Mouse (Mus musculus) neural tube, embryonic 12.5 days (tissue): ENCODE measurements around the gene Bsdc1. TPM values are rescaled to one million over a fixed set of nuclear protein-coding genes. Genes with fewer than 3 reads are reported as not detected.

Experiments
- ATAC-seq: fragments of 200-750 bp; cut with Nextera tagmentation; 2 replicates; pipeline ENCODE4 v1.8.0; 2017; ENCODE audit warnings: low read depth, mild to moderate bottlenecking, moderate TSS enrichment, moderate library complexity; ENCODE audit not compliant: low FRiP score
- H3K27ac ChIP-seq: fragments of 300-500 bp; sonication (generic); 2 replicates; pipeline ENCODE4 v1.5.1; 2016
- H3K27me3 ChIP-seq: fragments of 300-500 bp; sonication (generic); replicated peaks from 2 replicates; pipeline ENCODE4 v1.6.1; 2016; ENCODE audit warnings: mild to moderate bottlenecking
- H3K36me3 ChIP-seq: fragments of 300-500 bp; sonication (generic); 2 replicates; pipeline ENCODE4 v1.6.1; 2016; ENCODE audit warnings: mild to moderate bottlenecking
- H3K4me1 ChIP-seq: fragments of 300-500 bp; sonication (generic); 2 replicates; pipeline ENCODE4 v1.6.1; 2016
- H3K4me2 ChIP-seq: fragments of 300-500 bp; sonication (generic); replicated peaks from 2 replicates; pipeline ENCODE4 v1.6.1; 2016; ENCODE audit warnings: mild to moderate bottlenecking
- H3K4me3 ChIP-seq: fragments of 300-500 bp; sonication (generic); 2 replicates; pipeline ENCODE4 v1.5.1; 2016
- H3K9ac ChIP-seq: fragments of 300-500 bp; sonication (generic); 2 replicates; pipeline ENCODE4 v1.6.1; 2016; ENCODE audit warnings: mild to moderate bottlenecking
- H3K9me3 ChIP-seq: fragments of 300-500 bp; sonication (generic); 2 replicates; pipeline ENCODE4 v1.6.1; 2016; ENCODE audit warnings: mild to moderate bottlenecking
- WGBS: fragments of 180-500 bp; shearing (Covaris S2); methylation state at CpG from one replicate; pipeline ENCODE4 v1.1.7; 2016; 5-methylcytosine and 5-hydroxymethylcytosine counted together
- polyA plus RNA-seq: library from polyadenylated mRNA; unstranded; fragments of >200 nt; fragmentation: Nextera tagmentation; extraction: Ambion mirVana; gene quantifications from 2 replicates; pipeline ENCODE4 v1.2.1, GENCODE M21; 2016

The Bsdc1 gene
- polyA plus RNA-seq, 1 experiment from 2014 or later: 33.1 TPM

GRCm38 (mm10) chr4:129508834-129509600 is 47.6 kb downstream of the Bsdc1 start:
- no peak for ATAC-seq
- no peak overlapping the region for H3K27ac ChIP-seq
- no peaks in the 10 kb centered on the region for H3K36me3 ChIP-seq
- WGBS: 54% methylated on average over 15 of the region's 15 CpGs
- H3K27me3 ChIP-seq: 0 out of 2 replicates have a peak, but pooled peaks cover 3% of the 10 kb centered on the region
- peak overlapping the region; percentile 12; the same call in 1 of the 2 replicates for H3K4me2 ChIP-seq
- H3K9me3 ChIP-seq: no peaks in the 10 kb centered on the region
- H3K9ac ChIP-seq: no peak overlapping the region
- peaks cover 43% of the 10 kb centered on the region for H3K4me1 ChIP-seq
- no peak overlapping the region for H3K4me3 ChIP-seq

- WGBS: 74% methylated on average over 3 of the region's 3 CpGs
- Histone ChIP-seq H3K27me3 (0 out of 2 replicates have a peak, but pooled peaks cover 3% of the 10 kb centered on the region), H3K4me2 (0 out of 2 replicates have a peak overlapping the region, but pooled peaks have one; percentile 12), H3K4me1 (peaks cover 43% of the 10 kb centered on the region), H3K9ac (no peak overlapping the region), H3K4me3 (no peak overlapping the region), H3K27ac (no peak overlapping the region), H3K9me3 (no peaks in the 10 kb centered on the region), H3K36me3 (no peaks in the 10 kb centered on the region)
- no peak for ATAC-seq
Measured at GRCm38 (mm10) chr4:129509650-129510049, 48.3 kb downstream of the Bsdc1 start.

GRCm38 (mm10) chr4:129510723-129511412 is 49.5 kb downstream of the Bsdc1 start:
- 36% methylated on average over 6 of the region's 6 CpGs for WGBS
- no peak overlapping the region for H3K9ac ChIP-seq
- peak overlapping the region; percentile 27; the same call in 1 of the 2 replicates for H3K4me2 ChIP-seq
- H3K4me1 ChIP-seq: peaks cover 54% of the 10 kb centered on the region
- H3K27ac ChIP-seq: peak overlapping the region; percentile 38; the same call in 1 of the 2 replicates
- no peak for ATAC-seq
- H3K9me3 ChIP-seq: no peaks in the 10 kb centered on the region
- no peak overlapping the region for H3K4me3 ChIP-seq
- H3K27me3 ChIP-seq: no peaks in the 10 kb centered on the region
- H3K36me3 ChIP-seq: peaks cover 11% of the 10 kb centered on the region; the same call in 1 of the 2 replicates

GRCm38 (mm10) chr4:129511413-129512096 is 50.2 kb downstream of the Bsdc1 start:
- peaks cover 14% of the 10 kb centered on the region for H3K36me3 ChIP-seq
- no peaks in the 10 kb centered on the region for H3K27me3 ChIP-seq
- 0 out of 2 replicates have a peak overlapping the region, but pooled peaks have one; percentile 17 for H3K9ac ChIP-seq
- peak overlapping the region; percentile 69 for H3K27ac ChIP-seq
- 17% methylated on average over 6 of the region's 6 CpGs for WGBS
- peak overlapping the region; percentile 27 for H3K4me2 ChIP-seq
- H3K4me1 ChIP-seq: peaks cover 55% of the 10 kb centered on the region
- no peak for ATAC-seq
- no peak overlapping the region for H3K4me3 ChIP-seq
- H3K9me3 ChIP-seq: no peaks in the 10 kb centered on the region

- peak; percentile 88 for ATAC-seq
- peaks cover 29% of the 10 kb centered on the region for H3K36me3 ChIP-seq
Measured at GRCm38 (mm10) chr4:129513086-129513767, 51.8 kb downstream of the Bsdc1 start, which contains the start of gene Marcksl1. Marcksl1 (plus strand) TSS chr4:129513581.

GRCm38 (mm10) chr4:129513891-129514290 is 52.5 kb downstream of the Bsdc1 start:
- Histone ChIP-seq H3K36me3 (peaks cover 36% of the 10 kb centered on the region), H3K4me2 (peak overlapping the region; percentile 93), H3K27ac (peak overlapping the region; percentile 99), H3K9me3 (no peaks in the 10 kb centered on the region), H3K4me1 (peaks cover 52% of the 10 kb centered on the region), H3K9ac (peak overlapping the region; percentile 100), H3K27me3 (no peaks in the 10 kb centered on the region), H3K4me3 (peak overlapping the region; percentile 100)
- peak; percentile 32 for ATAC-seq
- WGBS: 1% methylated on average over 56 of the region's 57 CpGs

More at GRCm38 (mm10) chr4:129513086-129513767, 51.8 kb downstream of the Bsdc1 start, which contains the start of gene Marcksl1:
- peak within 1 kb of the TSS; percentile 93 for H3K4me2 ChIP-seq
- H3K4me3 ChIP-seq: peak within 1 kb of the TSS; percentile 100
- peak within 1 kb of the TSS; percentile 100 for H3K9ac ChIP-seq
- peak within 1 kb of the TSS; percentile 99 for H3K27ac ChIP-seq
- H3K4me1 ChIP-seq: peaks cover 55% of the 10 kb centered on the region
- H3K9me3 ChIP-seq: no peaks in the 10 kb centered on the region
- no peaks in the 10 kb centered on the region for H3K27me3 ChIP-seq
- WGBS: 4% methylated on average over 47 of the region's 47 CpGs

- Histone ChIP-seq H3K4me3 (peak overlapping the region; percentile 100), H3K27ac (peak overlapping the region; percentile 99), H3K9me3 (no peaks in the 10 kb centered on the region), H3K9ac (peak overlapping the region; percentile 100), H3K27me3 (no peaks in the 10 kb centered on the region), H3K4me2 (peak overlapping the region; percentile 93), H3K36me3 (peaks cover 37% of the 10 kb centered on the region), H3K4me1 (peaks cover 47% of the 10 kb centered on the region)
- ATAC-seq: peak; percentile 41
- WGBS: under 1% methylated on average over 35 of the region's 35 CpGs
Measured at GRCm38 (mm10) chr4:129514300-129514898, 53.0 kb downstream of the Bsdc1 start.

GRCm38 (mm10) chr4:129516925-129517324 is 55.5 kb downstream of the Bsdc1 start:
- Histone ChIP-seq H3K27ac (no peak overlapping the region), H3K4me1 (peaks cover 26% of the 10 kb centered on the region), H3K27me3 (no peaks in the 10 kb centered on the region), H3K36me3 (peaks cover 59% of the 10 kb centered on the region), H3K9me3 (no peaks in the 10 kb centered on the region), H3K4me3 (no peak overlapping the region), H3K9ac (no peak overlapping the region), H3K4me2 (no peak overlapping the region; the same call in 1 of the 2 replicates)
- no peak for ATAC-seq
- 66% methylated on average over 2 of the region's 2 CpGs for WGBS

- Histone ChIP-seq H3K4me1 (peaks cover 12% of the 10 kb centered on the region), H3K9me3 (no peaks in the 10 kb centered on the region), H3K27ac (no peak overlapping the region), H3K27me3 (no peaks in the 10 kb centered on the region), H3K36me3 (peaks cover 75% of the 10 kb centered on the region), H3K4me2 (no peak overlapping the region), H3K4me3 (no peak overlapping the region), H3K9ac (no peak overlapping the region)
- WGBS: 95% methylated on average over 8 of the region's 8 CpGs
- ATAC-seq: no peak
Measured at GRCm38 (mm10) chr4:129518519-129518918, 57.1 kb downstream of the Bsdc1 start.

GRCm38 (mm10) chr4:129525338-129525737 is 64.0 kb downstream of the Bsdc1 start:
- peaks cover 87% of the 10 kb centered on the region for H3K36me3 ChIP-seq
- WGBS: 89% methylated on average over 5 of the region's 5 CpGs
- no peaks in the 10 kb centered on the region for H3K4me1 ChIP-seq
- no peak overlapping the region for H3K27ac ChIP-seq
- H3K4me2 ChIP-seq: no peak overlapping the region
- H3K4me3 ChIP-seq: no peak overlapping the region
- no peak for ATAC-seq
- no peaks in the 10 kb centered on the region for H3K27me3 ChIP-seq
- H3K9ac ChIP-seq: no peak overlapping the region
- no peaks in the 10 kb centered on the region for H3K9me3 ChIP-seq

- Histone ChIP-seq H3K9me3 (no peaks in the 10 kb centered on the region), H3K9ac (no peak overlapping the region), H3K36me3 (peaks cover 87% of the 10 kb centered on the region), H3K27ac (no peak overlapping the region), H3K4me2 (no peak overlapping the region), H3K4me3 (no peak overlapping the region), H3K27me3 (no peaks in the 10 kb centered on the region), H3K4me1 (no peaks in the 10 kb centered on the region)
- 95% methylated on average over 3 of the region's 3 CpGs for WGBS
- ATAC-seq: no peak
Measured at GRCm38 (mm10) chr4:129525889-129526288, 64.5 kb downstream of the Bsdc1 start.
